Comparison of ENCODE assay signal across 24 mouse cellular contexts in genomic region chr2:103387881-103388280, GRCm38 (mm10). TPM values are rescaled to one million over a fixed set of nuclear protein-coding genes. Genes with fewer than 3 reads are reported as not detected.
A peak's percentile ranks its signal among the peaks of the same experiment; 100 is the strongest.
DNase-seq lines count a peak whose midpoint lies in the region; TF ChIP-seq lines count a peak whose summit lies in the region.
"Had no signal": no experiment of that assay in that cellular context is flagged by ENCODE, and none has a peak within 500 bp of the region (broad histone marks: within the 10 kb centered on the region; RNA-seq: fewer than 3 reads in every experiment).

No protein-coding gene starts in this region.

- TF ChIP-seq POLR2A in lung, adult 2 months (IDR thresholded peaks at IDR 0.05; ENCODE audit: borderline replicate concordance, extremely low read depth, low read depth, low read length), result no peak

- no peak overlapping the region for H3K4me3 ChIP-seq in lung, adult 2 months (replicated peaks; ENCODE audit: extremely low read depth, low read depth, low read length)
- H3K4me3 ChIP-seq: embryonic facial prominence, embryonic 10.5 days; embryonic facial prominence, embryonic 12.5 days; forebrain, embryonic 13.5 days had no signal

- DNase-seq in lung, adult 18-20 months, result peak; percentile 13 to 51
- no peak for DNase-seq in lung, adult 2 months
- peak; percentile 20 for DNase-seq in urinary bladder, postnatal 14 days (ENCODE audit: low spot score)
- no peak for DNase-seq in urinary bladder, postnatal 4 days (ENCODE audit: low spot score in 2 of 2)
- DNase-seq in lung, postnatal 25 days (ENCODE audit: low spot score), result peak; percentile 43
- no peak for DNase-seq in gastrocnemius, adult 18-20 months (ENCODE audit: low spot score)
- no peak for DNase-seq in heart, adult 9 months (ENCODE audit: low spot score in 2 of 2)
- DNase-seq: adrenal gland, adult 8-10 months; adrenal gland, postnatal 14 days; adrenal gland, postnatal 36 days; B cell, adult 2 months; cerebellum, adult 11-12 months; cerebellum, adult 2 months; cerebellum, adult 9-10 months; cerebellum, postnatal 25 days had no signal

- no peaks in the 10 kb centered on the region for H3K4me1 ChIP-seq in lung, adult 2 months (ENCODE audit: control insufficient read depth, insufficient read depth, low read length)
- H3K4me1 ChIP-seq: embryonic facial prominence, embryonic 12.5 days had no signal

- no peak for TF ChIP-seq CTCF in lung, adult 2 months (IDR thresholded peaks at IDR 0.05; ENCODE audit: insufficient read depth, low read length)

- WGBS in lung, adult 2 months, result 71% methylated on average over 1 of the region's 1 CpGs

RNA-seq across cellular contexts. Expression of gene Elf5, which starts 23.6 kb away (rescaled TPM):
- polyA plus RNA-seq in lung, adult 2 months (2012; rRNA removed), result 32.8 and 55.4 TPM in 2 replicates
- under 1 TPM; 0.11 to 0.28 TPM for total RNA-seq in gastrocnemius, adult 18-20 months (2021)
- total RNA-seq: adrenal gland, adult 18-20 months; adrenal gland, adult 8-10 months; adrenal gland, postnatal 14 days; adrenal gland, postnatal 36 days; CH12.LX had no signal
- polyA plus RNA-seq: activated CD4-positive, CD25-positive, alpha-beta regulatory T cell, adult 4 months; CD4-positive, CD25-positive, alpha-beta regulatory T cell, adult 4 months; forebrain, embryonic 13.5 days; G1E; Patski had no signal

Comparison
In these comparisons a context has a peak if more than half of its experiments do, and no peak if none do; other contexts are left out.
1. DNase-seq: peak in lung, adult 18-20 months (2 of 2), urinary bladder, postnatal 14 days (single experiment) and lung, postnatal 25 days (single experiment); none in lung, adult 2 months (single experiment), urinary bladder, postnatal 4 days (0 of 2), gastrocnemius, adult 18-20 months (single experiment) and heart, adult 9 months (0 of 2).